Mouse (Mus musculus) B cell, adult (primary cell): ENCODE results near the gene Zfp619. TPM values are rescaled to one million over a fixed set of nuclear protein-coding genes. Genes with fewer than 3 reads are reported as not detected.

Source experiments
- total RNA-seq: library from RNA; stranded (reverse); gene quantifications from 4 replicates; pipeline ENCODE4 v1.2.4, GENCODE M21; 2023; ENCODE audit not compliant: inconsistent age

Gene Zfp619
- 5.9 to 6.1 TPM (median 5.9 TPM) in 4 replicates for total RNA-seq

GRCm38 (mm10) chr7:39517616-39518177 lies at the start of gene Zfp619:
Gene Zfp619, plus strand, starts transcription at chr7:39517766.

Other genes starting within 250 kb of the Zfp619 start
- not detected in 4 replicates for gene Gm5114, start 104.6 kb upstream of the Zfp619 start, total RNA-seq